Mouse (Mus musculus) G1E (cell line): ENCODE results near the gene Polr3f. TPM values are rescaled to one million over a fixed set of nuclear protein-coding genes. Genes with fewer than 3 reads are reported as not detected.
A peak's percentile ranks its signal among the peaks of the same experiment; 100 is the strongest.

Source experiments
- ATAC-seq: 2 replicates; pipeline ENCODE4 v1.8.0; 2016; ENCODE audit warnings: mild to moderate bottlenecking; ENCODE audit not compliant: insufficient number of reproducible peaks, poor library complexity, low FRiP score, severe bottlenecking; ENCODE audit errors: extremely low read depth
- DNase-seq: peaks from one replicate; pipeline ENCODE4 v3.0.0; 2012; ENCODE audit warnings: low spot score
- H3K27me3 ChIP-seq: 2 replicates; pipeline ENCODE4 v1.6.1; 2012; ENCODE audit warnings: mild to moderate bottlenecking, low read length, inconsistent platforms; ENCODE audit not compliant: insufficient read depth
- H3K36me3 ChIP-seq: replicated peaks from 2 replicates; pipeline ENCODE3; 2012; ENCODE audit warnings: mild to moderate bottlenecking, inconsistent platforms
- H3K4me1 ChIP-seq: 2 replicates; pipeline ENCODE4 v1.6.1; 2012; ENCODE audit warnings: low read depth, low read length, inconsistent platforms, mixed read lengths; ENCODE audit not compliant: insufficient read depth
- H3K4me3 ChIP-seq: 2 replicates; pipeline ENCODE4 v1.5.1; 2012; ENCODE audit warnings: low read depth, mild to moderate bottlenecking, inconsistent platforms, low read length, moderate library complexity, mixed read lengths
- H3K9me3 ChIP-seq: replicated peaks from 2 replicates; pipeline ENCODE4 v1.6.1; 2012; ENCODE audit warnings: inconsistent platforms
- CTCF ChIP-seq: IDR thresholded peaks from 2 replicates; pipeline ENCODE4 v1.5.1; 2012; ENCODE audit warnings: low read depth, low read length, inconsistent platforms, mixed read lengths
- GATA1 ChIP-seq: IDR thresholded peaks from 2 replicates; pipeline ENCODE4 v1.6.1; 2012; ENCODE audit warnings: borderline replicate concordance, low read length, inconsistent platforms, mixed read lengths
- GATA2 ChIP-seq: IDR thresholded peaks from 2 replicates; pipeline ENCODE4 v1.6.1; 2012; ENCODE audit warnings: low read depth, low read length, inconsistent platforms, borderline replicate concordance
- POLR2AphosphoS5 ChIP-seq: IDR thresholded peaks from 2 replicates; pipeline ENCODE4 v1.6.1; 2012; ENCODE audit warnings: low read depth, low read length, inconsistent platforms; ENCODE audit not compliant: insufficient replicate concordance
- TAL1 ChIP-seq: conservative IDR thresholded peaks from 2 replicates; pipeline ENCODE4 v1.6.1; 2012; ENCODE audit warnings: low read depth, low read length, inconsistent platforms, mixed read lengths
- polyA plus RNA-seq: library from polyadenylated mRNA; stranded (reverse); fragments of >175 nt; gene quantifications from 2 replicates; pipeline ENCODE4 v1.2.3, GENCODE M21; 2012
- total RNA-seq, 2 experiments: library from RNA; stranded (forward) in 1 of 2; stranded (reverse) in 1 of 2; fragments of 200-1000 nt in 1 of 2; fragments of >200 nt in 1 of 2; fragmentation: Nextera tagmentation in 1 of 2; gene quantifications; 2 replicates each; pipeline ENCODE4 v1.2.3; 2014 to 2017

Gene Polr3f
- total and polyA plus RNA-seq, 3 experiments, result 32.4 to 40.9 (median 32.5) TPM

- TF ChIP-seq GATA1, result no peak
- no peak for DNase-seq
- no peaks in the 10 kb centered on the region for H3K27me3 ChIP-seq
- H3K36me3 ChIP-seq, result peaks cover 16% of the 10 kb centered on the region
- H3K9me3 ChIP-seq, result no peaks in the 10 kb centered on the region
- H3K4me3 ChIP-seq, result peak overlapping the region; percentile 79
- peak; percentile 10; the same call in 1 of the 2 replicates for ATAC-seq
- peaks cover 15% of the 10 kb centered on the region; the same call in 1 of the 2 replicates for H3K4me1 ChIP-seq
These were observed 27.8 kb downstream of the Polr3f start for GRCm38 (mm10) chr2:144555286-144555819.

GRCm38 (mm10) chr2:144555820-144556552 is 28.5 kb downstream of the Polr3f start, which contains the start of gene Sec23b:
Gene Sec23b (plus strand): TSS chr2:144556229.
- TF ChIP-seq GATA1, result no peak
- no peak for TF ChIP-seq CTCF
- no peak for TF ChIP-seq TAL1
- TF ChIP-seq GATA2, result no peak
- no peak for TF ChIP-seq POLR2AphosphoS5
- H3K36me3 ChIP-seq, result peaks cover 16% of the 10 kb centered on the region
- peaks cover 15% of the 10 kb centered on the region; the same call in 1 of the 2 replicates for H3K4me1 ChIP-seq
- no peaks in the 10 kb centered on the region for H3K9me3 ChIP-seq
- H3K27me3 ChIP-seq, result no peaks in the 10 kb centered on the region
- peak within 1 kb of the TSS; percentile 79 for H3K4me3 ChIP-seq
- DNase-seq (peak; percentile 91), ATAC-seq (peak; percentile 96)

- Histone ChIP-seq H3K4me1 (peaks cover 2% of the 10 kb centered on the region; the same call in 1 of the 2 replicates), H3K36me3 (peaks cover 70% of the 10 kb centered on the region), H3K4me3 (no peak overlapping the region), H3K9me3 (no peaks in the 10 kb centered on the region), H3K27me3 (no peaks in the 10 kb centered on the region)
- ATAC-seq, result no peak
- TF ChIP-seq TAL1 (no peak), CTCF (peak; percentile 30; the same call in 1 of the 2 replicates)
- DNase-seq, result no peak
These were observed 61.2 kb downstream of the Polr3f start for GRCm38 (mm10) chr2:144588723-144589122.

Other genes starting within 250 kb of the Polr3f start
- gene Ovol2, start 195.6 kb upstream of the Polr3f start, total RNA-seq (2014; fragmentation: Nextera tagmentation), result not detected in 2 replicates
- gene Ovol2, start 195.6 kb upstream of the Polr3f start, total RNA-seq (2017), result 0.05 and 0.06 TPM in 2 replicates
- gene Ovol2, start 195.6 kb upstream of the Polr3f start, polyA plus RNA-seq, result not detected in 2 replicates
- 50.2 and 80.4 TPM in 2 replicates for gene Kat14, start 158.7 kb upstream of the Polr3f start, total RNA-seq (2014; fragmentation: Nextera tagmentation)
- 20.7 and 24.5 TPM in 2 replicates for gene Kat14, start 158.7 kb upstream of the Polr3f start, total RNA-seq (2017)
- 14.3 and 26.3 TPM in 2 replicates for gene Kat14, start 158.7 kb upstream of the Polr3f start, polyA plus RNA-seq
- gene Pet117, start 158.7 kb upstream of the Polr3f start, total RNA-seq (2014; fragmentation: Nextera tagmentation), result 3.6 TPM in 1 of 2 replicates, not detected in the other
- not detected in 2 replicates for gene Pet117, start 158.7 kb upstream of the Polr3f start, total RNA-seq (2017)
- 5.7 and 25.9 TPM in 2 replicates for gene Pet117, start 158.7 kb upstream of the Polr3f start, polyA plus RNA-seq
- gene Dzank1, start 304 bp upstream of the Polr3f start, total RNA-seq (2014; fragmentation: Nextera tagmentation), result 0.53 TPM in 1 of 2 replicates, not detected in the other
- 0.22 and 0.23 TPM in 2 replicates for gene Dzank1, start 304 bp upstream of the Polr3f start, total RNA-seq (2017)
- 0.01 and 0.02 TPM in 2 replicates for gene Dzank1, start 304 bp upstream of the Polr3f start, polyA plus RNA-seq
- 16.2 and 16.3 TPM in 2 replicates for gene Rbbp9, start 23.2 kb downstream of the Polr3f start, total RNA-seq (2014; fragmentation: Nextera tagmentation)
- gene Rbbp9, start 23.2 kb downstream of the Polr3f start, total RNA-seq (2017), result 5.1 and 6.7 TPM in 2 replicates
- 1.6 TPM in 2 replicates for gene Rbbp9, start 23.2 kb downstream of the Polr3f start, polyA plus RNA-seq
- 64.5 and 81.7 TPM in 2 replicates for gene Sec23b, start 28.5 kb downstream of the Polr3f start, total RNA-seq (2014; fragmentation: Nextera tagmentation)
- gene Sec23b, start 28.5 kb downstream of the Polr3f start, total RNA-seq (2017), result 90.7 and 99.8 TPM in 2 replicates
- gene Sec23b, start 28.5 kb downstream of the Polr3f start, polyA plus RNA-seq, result 6.7 and 9.1 TPM in 2 replicates
- 13.8 and 14.5 TPM in 2 replicates for gene Smim26, start 66.3 kb downstream of the Polr3f start, total RNA-seq (2014; fragmentation: Nextera tagmentation)
- gene Smim26, start 66.3 kb downstream of the Polr3f start, total RNA-seq (2017), result 22.9 and 23.3 TPM in 2 replicates
- gene Smim26, start 66.3 kb downstream of the Polr3f start, polyA plus RNA-seq, result 1.3 and 1.4 TPM in 2 replicates
- gene Dtd1, start 72.2 kb downstream of the Polr3f start, total RNA-seq (2014; fragmentation: Nextera tagmentation), result 15.8 and 21.4 TPM in 2 replicates
- 23.9 and 33.2 TPM in 2 replicates for gene Dtd1, start 72.2 kb downstream of the Polr3f start, total RNA-seq (2017)
- 14.2 and 14.8 TPM in 2 replicates for gene Dtd1, start 72.2 kb downstream of the Polr3f start, polyA plus RNA-seq